Mouse (Mus musculus) heart, postnatal 0 days (tissue): ENCODE data around the gene Pdlim4.

ENCODE experiments used
- CTCF ChIP-seq: IDR thresholded peaks from 2 replicates; pipeline ENCODE4 v1.5.1; 2016; ENCODE audit warnings: antibody characterized with exemption, control low read depth, low read depth
- EP300 ChIP-seq: IDR thresholded peaks from 2 replicates; pipeline ENCODE4 v1.6.1; 2016; ENCODE audit warnings: antibody characterized with exemption, low read depth

DNA sequence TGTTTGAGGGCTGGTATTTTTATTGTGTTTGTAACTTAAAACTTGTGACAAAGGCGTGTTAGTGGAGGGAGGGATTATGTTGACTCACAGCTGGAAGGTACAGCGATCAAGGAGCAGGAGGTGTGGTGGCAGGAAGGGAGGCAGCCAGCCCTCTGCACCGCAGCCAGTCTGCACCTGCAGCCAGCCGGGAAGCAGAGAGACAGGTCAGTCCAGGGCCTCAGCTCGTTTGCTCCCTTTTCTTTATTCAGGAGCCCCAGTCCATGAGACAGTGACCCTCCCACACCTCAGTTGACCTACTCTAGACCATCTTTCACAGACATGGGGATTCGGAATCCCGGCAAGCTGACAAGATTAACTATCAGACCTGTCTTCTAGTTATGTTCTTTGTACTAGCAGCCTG, 11.6 kb upstream of the Pdlim4 start:
- TF ChIP-seq CTCF: no peak
- no peak for TF ChIP-seq EP300
